Mouse (Mus musculus): ENCODE results near the gene Bfar.
"Not testable (repeated sequence)": the region's sequence is repeated elsewhere in the genome, so short reads cannot be mapped to it uniquely, and the experiment has no call there.

The Bfar gene

GRCm38 (mm10) chr16:13727811-13728335 is 56.2 kb downstream of the Bfar start:
- no peak for DNase-seq

GRCm38 (mm10) chr16:13729428-13729827 is 57.8 kb downstream of the Bfar start:
- DNase-seq, result peak in 1 of 2 experiments; percentile 24

- no peak for DNase-seq
These were observed 58.9 kb downstream of the Bfar start, which contains the start of gene Pla2g10 for GRCm38 (mm10) chr16:13730285-13731255. Gene Pla2g10 (minus strand): TSS chr16:13730983.

GRCm38 (mm10) chr16:13732786-13733185 is 61.1 kb downstream of the Bfar start:
- no peak for DNase-seq

GRCm38 (mm10) chr16:13733518-13734137 is 62.0 kb downstream of the Bfar start:
- peak; percentile 68 to 81 for DNase-seq

GRCm38 (mm10) chr16:13735977-13736376 is 64.3 kb downstream of the Bfar start:
- DNase-seq, result no peak

- DNase-seq, result not testable (repeated sequence)
These were observed 67.4 kb downstream of the Bfar start for GRCm38 (mm10) chr16:13739044-13739443.

- DNase-seq, result no peak
These were observed 69.2 kb downstream of the Bfar start for GRCm38 (mm10) chr16:13740844-13741243.

- no peak for DNase-seq
These were observed 76.0 kb downstream of the Bfar start for GRCm38 (mm10) chr16:13747708-13748107.

GRCm38 (mm10) chr16:13748124-13748523 is 76.5 kb downstream of the Bfar start:
- no peak for DNase-seq

GRCm38 (mm10) chr16:13748813-13749212 is 77.2 kb downstream of the Bfar start:
- not testable (repeated sequence) for DNase-seq

GRCm38 (mm10) chr16:13749306-13749705 is 77.6 kb downstream of the Bfar start:
- DNase-seq, result no peak

GRCm38 (mm10) chr16:13749981-13750380 is 78.3 kb downstream of the Bfar start:
- DNase-seq, result no peak

GRCm38 (mm10) chr16:13750626-13751025 is 79.0 kb downstream of the Bfar start:
- no peak for DNase-seq
